Mouse (Mus musculus) midbrain, embryonic 14.5 days (tissue): ENCODE measurements around the gene Trp73. TPM values are rescaled to one million over a fixed set of nuclear protein-coding genes. Genes with fewer than 3 reads are reported as not detected.

Experiments
- ATAC-seq: fragments of 200-750 bp; cut with Nextera tagmentation; 2 replicates; pipeline ENCODE4 v1.8.0; 2017; ENCODE audit warnings: moderate number of reproducible peaks, moderate library complexity; ENCODE audit not compliant: low FRiP score, low TSS enrichment
- DNase-seq: peaks from one replicate; pipeline ENCODE4 v3.0.0-alpha.2; 2015
- H3K27ac ChIP-seq: fragments of 300-500 bp; sonication (generic); replicated peaks from 2 replicates; pipeline ENCODE4 v1.5.1; 2014; ENCODE audit warnings: mild to moderate bottlenecking, low read depth, low read length, moderate library complexity
- H3K27me3 ChIP-seq: fragments of 300-500 bp; sonication (generic); 2 replicates; pipeline ENCODE4 v1.6.1; 2014; ENCODE audit warnings: low read length, control low read depth, mixed read lengths; ENCODE audit not compliant: control insufficient read depth, insufficient read depth
- H3K36me3 ChIP-seq: fragments of 300-500 bp; sonication (generic); 2 replicates; pipeline ENCODE4 v1.6.1; 2014; ENCODE audit warnings: low read length, control low read depth; ENCODE audit not compliant: control insufficient read depth, insufficient read depth
- H3K4me1 ChIP-seq: fragments of 300-500 bp; sonication (generic); 2 replicates; pipeline ENCODE4 v1.6.1; 2014; ENCODE audit warnings: mild to moderate bottlenecking, antibody characterized with exemption, low read length, control low read depth; ENCODE audit not compliant: control insufficient read depth, insufficient read depth
- H3K4me2 ChIP-seq: fragments of 300-500 bp; sonication (generic); 2 replicates; pipeline ENCODE4 v1.6.1; 2014; ENCODE audit warnings: mild to moderate bottlenecking, low read length, moderate library complexity
- H3K4me3 ChIP-seq: fragments of 300-500 bp; sonication (generic); replicated peaks from 2 replicates; pipeline ENCODE4 v1.5.1; 2014; ENCODE audit warnings: low read depth, low read length
- H3K9ac ChIP-seq: fragments of 300-500 bp; sonication (generic); replicated peaks from 2 replicates; pipeline ENCODE4 v1.6.1; 2014; ENCODE audit warnings: mild to moderate bottlenecking, low read length, moderate library complexity
- H3K9me3 ChIP-seq: fragments of 300-500 bp; sonication (generic); 2 replicates; pipeline ENCODE4 v1.6.1; 2016; ENCODE audit warnings: low read length, control low read depth, mixed read lengths; ENCODE audit not compliant: control insufficient read depth
- whole genome bisulfite sequencing: fragments of 180-500 bp; shearing (Covaris S2); extraction: QIAGEN DNeasy Blood & Tissue Kit; methylation state at CpG from one replicate; pipeline ENCODE4 v1.1.7; 2014; 5-methylcytosine and 5-hydroxymethylcytosine counted together
- polyA plus RNA-seq: library from polyadenylated mRNA; unstranded; fragments of >200 nt; fragmentation: Nextera tagmentation; extraction: Ambion mirVana; gene quantifications from 2 replicates; pipeline ENCODE4 v1.2.1, GENCODE M21; 2014

Gene Trp73
- polyA plus RNA-seq, 1 experiment from 2014 or later = 0.59 TPM

GRCm38 (mm10) chr4:154137139-154137538 is 2.9 kb downstream of the Trp73 start:
- 69% methylated on average over 5 of the region's 5 CpGs for WGBS
- Histone ChIP-seq H3K4me1 (peaks cover 12% of the 10 kb centered on the region; the same call in 1 of the 2 replicates), H3K4me3 (no peak overlapping the region), H3K9ac (no peak overlapping the region), H3K36me3 (no peaks in the 10 kb centered on the region), H3K4me2 (no peak overlapping the region), H3K27ac (no peak overlapping the region), H3K27me3 (peaks cover 46% of the 10 kb centered on the region), H3K9me3 (no peaks in the 10 kb centered on the region)
- DNase-seq (no peak), ATAC-seq (no peak)

GRCm38 (mm10) chr4:154134803-154135202 is 5.2 kb downstream of the Trp73 start:
- WGBS = 72% methylated on average over 4 of the region's 4 CpGs
- Histone ChIP-seq H3K4me3 (no peak overlapping the region), H3K9me3 (no peaks in the 10 kb centered on the region), H3K27me3 (peaks cover 24% of the 10 kb centered on the region), H3K27ac (no peak overlapping the region), H3K9ac (no peak overlapping the region), H3K4me1 (peaks cover 4% of the 10 kb centered on the region; the same call in 1 of the 2 replicates), H3K36me3 (no peaks in the 10 kb centered on the region), H3K4me2 (no peak overlapping the region)
- DNase-seq = no peak
- ATAC-seq = no peak

GRCm38 (mm10) chr4:154131894-154132293 is 8.1 kb downstream of the Trp73 start:
- Histone ChIP-seq H3K36me3 (no peaks in the 10 kb centered on the region), H3K27me3 (no peaks in the 10 kb centered on the region), H3K9ac (no peak overlapping the region), H3K4me2 (no peak overlapping the region), H3K27ac (no peak overlapping the region), H3K9me3 (no peaks in the 10 kb centered on the region), H3K4me1 (no peaks in the 10 kb centered on the region), H3K4me3 (no peak overlapping the region)
- ATAC-seq (no peak), DNase-seq (no peak)
- WGBS = 79% methylated on average over 4 of the region's 4 CpGs

- DNase-seq (no peak), ATAC-seq (no peak)
- Histone ChIP-seq H3K36me3 (no peaks in the 10 kb centered on the region), H3K4me2 (no peak overlapping the region), H3K4me3 (no peak overlapping the region), H3K4me1 (no peaks in the 10 kb centered on the region), H3K9me3 (no peaks in the 10 kb centered on the region), H3K27ac (no peak overlapping the region), H3K9ac (no peak overlapping the region), H3K27me3 (no peaks in the 10 kb centered on the region)
Observed at GRCm38 (mm10) chr4:154129950-154130349, 10.1 kb downstream of the Trp73 start.

GRCm38 (mm10) chr4:154127273-154127672 is 12.7 kb downstream of the Trp73 start:
- H3K27me3 ChIP-seq = no peaks in the 10 kb centered on the region

GRCm38 (mm10) chr4:154125202-154125601 is 14.8 kb downstream of the Trp73 start:
- H3K36me3 ChIP-seq = no peaks in the 10 kb centered on the region
- H3K9ac ChIP-seq = no peak overlapping the region
- no peak for ATAC-seq
- H3K4me2 ChIP-seq = no peak overlapping the region
- H3K4me3 ChIP-seq = no peak overlapping the region
- 71% methylated on average over 5 of the region's 5 CpGs for WGBS
- H3K9me3 ChIP-seq = no peaks in the 10 kb centered on the region
- H3K27me3 ChIP-seq = no peaks in the 10 kb centered on the region
- no peak overlapping the region for H3K27ac ChIP-seq
- DNase-seq = no peak
- no peaks in the 10 kb centered on the region for H3K4me1 ChIP-seq

More at GRCm38 (mm10) chr4:154127273-154127672, 12.7 kb downstream of the Trp73 start:
- H3K9me3 ChIP-seq = no peaks in the 10 kb centered on the region
- H3K9ac ChIP-seq = no peak overlapping the region
- no peak for DNase-seq
- H3K27ac ChIP-seq = no peak overlapping the region
- 77% methylated on average over 3 of the region's 3 CpGs for WGBS
- H3K4me2 ChIP-seq = no peak overlapping the region
- no peak for ATAC-seq
- H3K36me3 ChIP-seq = no peaks in the 10 kb centered on the region
- no peak overlapping the region for H3K4me3 ChIP-seq
- no peaks in the 10 kb centered on the region for H3K4me1 ChIP-seq

GRCm38 (mm10) chr4:154123553-154123952 is 16.5 kb downstream of the Trp73 start:
- no peak for DNase-seq
- no peak for ATAC-seq
- no peaks in the 10 kb centered on the region for H3K9me3 ChIP-seq
- H3K4me2 ChIP-seq = no peak overlapping the region
- H3K27me3 ChIP-seq = no peaks in the 10 kb centered on the region
- no peaks in the 10 kb centered on the region for H3K36me3 ChIP-seq
- H3K9ac ChIP-seq = no peak overlapping the region
- H3K4me1 ChIP-seq = no peaks in the 10 kb centered on the region
- 87% methylated on average over 6 of the region's 6 CpGs for WGBS
- H3K27ac ChIP-seq = no peak overlapping the region
- H3K4me3 ChIP-seq = no peak overlapping the region

GRCm38 (mm10) chr4:154122374-154122773 is 17.6 kb downstream of the Trp73 start:
- no peak overlapping the region for H3K4me2 ChIP-seq
- no peak overlapping the region for H3K4me3 ChIP-seq
- H3K27me3 ChIP-seq = no peaks in the 10 kb centered on the region
- H3K4me1 ChIP-seq = no peaks in the 10 kb centered on the region
- DNase-seq (no peak), ATAC-seq (no peak)
- WGBS = 73% methylated on average over 7 of the region's 7 CpGs
- H3K9ac ChIP-seq = no peak overlapping the region
- no peak overlapping the region for H3K27ac ChIP-seq
- no peaks in the 10 kb centered on the region for H3K36me3 ChIP-seq
- no peaks in the 10 kb centered on the region for H3K9me3 ChIP-seq

GRCm38 (mm10) chr4:154121800-154122199 is 18.2 kb downstream of the Trp73 start:
- ATAC-seq (no peak), DNase-seq (no peak)
- 80% methylated on average over 11 of the region's 11 CpGs for WGBS

More at GRCm38 (mm10) chr4:154121800-154122199, 18.2 kb downstream of the Trp73 start:
- H3K9me3 ChIP-seq = no peaks in the 10 kb centered on the region
- H3K9ac ChIP-seq = no peak overlapping the region
- H3K4me3 ChIP-seq = no peak overlapping the region
- no peak overlapping the region for H3K4me2 ChIP-seq
- H3K27me3 ChIP-seq = no peaks in the 10 kb centered on the region
- H3K27ac ChIP-seq = no peak overlapping the region
- no peaks in the 10 kb centered on the region for H3K36me3 ChIP-seq
- H3K4me1 ChIP-seq = no peaks in the 10 kb centered on the region
